Mouse (Mus musculus): ENCODE measurements at regions not wholly inside any gene's neighbourhood (a gene's known extent, or its start where the extent isn't known, plus 50 kb on each side); places are given as distances from the start of the nearest gene placed in this dataset.

GRCm38 (mm10) chr2:57644117-57644516 is 353.6 kb upstream of the Galnt5 start:
- no peak for ATAC-seq (ENCODE audit: low FRiP score, low read depth)

GRCm38 (mm10) chr2:57644541-57644940 is 353.1 kb upstream of the Galnt5 start:
- ATAC-seq (ENCODE audit: low FRiP score, low read depth) = no peak
- H3K4me1 ChIP-seq (ENCODE audit: control insufficient read depth, insufficient read depth, low read length) = no peaks in the 10 kb centered on the region
- 77% methylated on average over 2 of the region's 2 CpGs for WGBS
- no peak overlapping the region for H3K9ac ChIP-seq (ENCODE audit: low read depth, low read length, severe bottlenecking)
- H3K4me3 ChIP-seq (replicated peaks; ENCODE audit: low read length) = no peak overlapping the region
- no peaks in the 10 kb centered on the region for H3K9me3 ChIP-seq (ENCODE audit: control insufficient read depth, low read length)
- H3K36me3 ChIP-seq (ENCODE audit: control insufficient read depth, insufficient read depth, low read length) = no peaks in the 10 kb centered on the region
- no peaks in the 10 kb centered on the region for H3K27me3 ChIP-seq (ENCODE audit: control insufficient read depth, insufficient read depth, low read length)
- H3K4me2 ChIP-seq (replicated peaks; ENCODE audit: low read depth, low read length, severe bottlenecking) = no peak overlapping the region
- DNase-seq (ENCODE audit: low spot score) = no peak
- H3K27ac ChIP-seq (replicated peaks; ENCODE audit: low read depth, low read length) = no peak overlapping the region
- no peak for TF ChIP-seq POLR2A (IDR thresholded peaks at IDR 0.05; ENCODE audit: borderline replicate concordance, extremely low read depth, insufficient read depth, insufficient read length)

More at GRCm38 (mm10) chr2:57644117-57644516, 353.6 kb upstream of the Galnt5 start:
- H3K9ac ChIP-seq (ENCODE audit: low read depth, low read length, severe bottlenecking) = no peak overlapping the region
- DNase-seq (ENCODE audit: low spot score) = no peak
- no peaks in the 10 kb centered on the region for H3K36me3 ChIP-seq (ENCODE audit: control insufficient read depth, insufficient read depth, low read length)
- 57% methylated on average over 2 of the region's 2 CpGs for WGBS
- TF ChIP-seq POLR2A (IDR thresholded peaks at IDR 0.05; ENCODE audit: borderline replicate concordance, extremely low read depth, insufficient read depth, insufficient read length) = no peak
- H3K4me2 ChIP-seq (replicated peaks; ENCODE audit: low read depth, low read length, severe bottlenecking) = no peak overlapping the region
- H3K4me3 ChIP-seq (replicated peaks; ENCODE audit: low read length) = no peak overlapping the region
- H3K27ac ChIP-seq (replicated peaks; ENCODE audit: low read depth, low read length) = no peak overlapping the region
- no peaks in the 10 kb centered on the region for H3K4me1 ChIP-seq (ENCODE audit: control insufficient read depth, insufficient read depth, low read length)
- no peaks in the 10 kb centered on the region for H3K27me3 ChIP-seq (ENCODE audit: control insufficient read depth, insufficient read depth, low read length)
- H3K9me3 ChIP-seq (ENCODE audit: control insufficient read depth, low read length) = no peaks in the 10 kb centered on the region

DNA sequence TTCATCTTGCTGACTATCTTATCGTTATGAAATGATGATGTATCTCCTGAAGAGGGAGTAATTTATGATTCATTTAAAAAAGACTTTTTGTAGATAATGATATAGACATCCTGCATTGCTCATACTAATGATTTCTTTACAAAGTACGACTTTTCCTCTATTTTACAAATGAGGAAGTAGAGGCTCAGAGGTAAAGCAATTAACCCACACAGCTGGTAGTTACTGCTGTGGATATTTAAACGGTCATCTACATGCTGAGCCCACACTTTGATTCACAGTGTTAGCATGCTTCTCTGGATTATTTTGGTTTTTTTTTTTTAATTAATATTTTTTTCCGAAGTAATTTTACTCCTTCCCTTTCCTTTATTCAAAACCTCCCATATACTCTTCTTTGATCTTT is 348.7 kb upstream of the Galnt5 start:
- Histone ChIP-seq H3K36me3 (ENCODE audit: control insufficient read depth, insufficient read depth, low read length) (no peaks in the 10 kb centered on the region), H3K4me3 (replicated peaks; ENCODE audit: low read length) (no peak overlapping the region), H3K27ac (replicated peaks; ENCODE audit: low read depth, low read length) (no peak overlapping the region), H3K9ac (ENCODE audit: low read depth, low read length, severe bottlenecking) (no peak overlapping the region), H3K4me2 (replicated peaks; ENCODE audit: low read depth, low read length, severe bottlenecking) (no peak overlapping the region), H3K9me3 (ENCODE audit: control insufficient read depth, low read length) (no peaks in the 10 kb centered on the region), H3K27me3 (ENCODE audit: control insufficient read depth, insufficient read depth, low read length) (no peaks in the 10 kb centered on the region), H3K4me1 (ENCODE audit: control insufficient read depth, insufficient read depth, low read length) (no peaks in the 10 kb centered on the region)
- TF ChIP-seq POLR2A (IDR thresholded peaks at IDR 0.05; ENCODE audit: borderline replicate concordance, extremely low read depth, insufficient read depth, insufficient read length) = no peak
- ATAC-seq (ENCODE audit: low FRiP score, low read depth) = no peak
- no peak for DNase-seq (ENCODE audit: low spot score)
- 61% methylated on average over 4 of the region's 4 CpGs for WGBS

DNA sequence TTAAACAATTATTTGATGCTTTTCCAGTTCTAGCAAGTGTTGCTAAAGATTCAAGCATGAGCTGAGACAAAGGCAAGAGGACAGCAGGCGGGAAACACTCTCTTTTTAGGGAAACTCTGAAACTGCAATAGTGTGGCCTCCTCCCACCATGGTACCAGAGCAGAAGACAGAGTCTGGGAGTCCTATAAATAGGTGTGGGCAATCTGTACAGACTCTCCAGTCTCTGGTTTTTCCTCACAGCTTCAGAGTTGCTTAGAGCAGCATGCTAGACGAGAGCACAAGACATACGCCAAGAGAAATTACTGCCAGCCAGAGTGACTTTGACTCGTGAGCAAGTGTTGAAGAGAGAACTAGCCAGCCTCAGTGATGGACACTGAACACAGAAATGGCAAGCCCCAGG is 340.3 kb upstream of the Galnt5 start:
- no peaks in the 10 kb centered on the region for H3K4me1 ChIP-seq (ENCODE audit: control insufficient read depth, insufficient read depth, low read length)
- H3K27ac ChIP-seq (replicated peaks; ENCODE audit: low read depth, low read length) = no peak overlapping the region
- no peaks in the 10 kb centered on the region for H3K27me3 ChIP-seq (ENCODE audit: control insufficient read depth, insufficient read depth, low read length)
- H3K9ac ChIP-seq (ENCODE audit: low read depth, low read length, severe bottlenecking) = no peak overlapping the region
- no peak for DNase-seq (ENCODE audit: low spot score)
- no peaks in the 10 kb centered on the region for H3K9me3 ChIP-seq (ENCODE audit: control insufficient read depth, low read length)
- ATAC-seq (ENCODE audit: low FRiP score, low read depth) = no peak
- no peak for TF ChIP-seq POLR2A (IDR thresholded peaks at IDR 0.05; ENCODE audit: borderline replicate concordance, extremely low read depth, insufficient read depth, insufficient read length)
- no peaks in the 10 kb centered on the region for H3K36me3 ChIP-seq (ENCODE audit: control insufficient read depth, insufficient read depth, low read length)
- H3K4me2 ChIP-seq (replicated peaks; ENCODE audit: low read depth, low read length, severe bottlenecking) = no peak overlapping the region
- WGBS = 83% methylated on average over 4 of the region's 4 CpGs
- H3K4me3 ChIP-seq (replicated peaks; ENCODE audit: low read length) = no peak overlapping the region

GRCm38 (mm10) chr2:57661838-57662237 is 335.8 kb upstream of the Galnt5 start:
- no peak for TF ChIP-seq POLR2A (IDR thresholded peaks at IDR 0.05; ENCODE audit: borderline replicate concordance, extremely low read depth, insufficient read depth, insufficient read length)
- Histone ChIP-seq H3K27ac (replicated peaks; ENCODE audit: low read depth, low read length) (no peak overlapping the region), H3K9me3 (ENCODE audit: control insufficient read depth, low read length) (no peaks in the 10 kb centered on the region), H3K4me1 (ENCODE audit: control insufficient read depth, insufficient read depth, low read length) (no peaks in the 10 kb centered on the region), H3K36me3 (ENCODE audit: control insufficient read depth, insufficient read depth, low read length) (no peaks in the 10 kb centered on the region), H3K9ac (ENCODE audit: low read depth, low read length, severe bottlenecking) (no peak overlapping the region), H3K4me2 (replicated peaks; ENCODE audit: low read depth, low read length, severe bottlenecking) (no peak overlapping the region), H3K4me3 (replicated peaks; ENCODE audit: low read length) (no peak overlapping the region), H3K27me3 (ENCODE audit: control insufficient read depth, insufficient read depth, low read length) (no peaks in the 10 kb centered on the region)
- no peak for DNase-seq (ENCODE audit: low spot score)
- no peak for ATAC-seq (ENCODE audit: low FRiP score, low read depth)
- 86% methylated on average over 1 of the region's 1 CpGs for WGBS

Data from limb, embryonic 14.5 days (tissue).